Mouse (Mus musculus) kidney, postnatal 0 days (tissue): ENCODE measurements around the gene Ube2o. TPM values are rescaled to one million over a fixed set of nuclear protein-coding genes. Genes with fewer than 3 reads are reported as not detected.
A peak's percentile ranks its signal among the peaks of the same experiment; 100 is the strongest.
"Not testable (repeated sequence)": the region's sequence is repeated elsewhere in the genome, so short reads cannot be mapped to it uniquely, and the experiment has no call there.

ENCODE experiments used
- ATAC-seq: fragments of 200-750 bp; cut with Nextera tagmentation; replicated peaks from 2 replicates; pipeline ENCODE4 v1.8.0; 2017; ENCODE audit warnings: low read depth, moderate number of reproducible peaks, moderate TSS enrichment, moderate library complexity; ENCODE audit not compliant: low FRiP score
- DNase-seq: peaks from one replicate; pipeline ENCODE4 v3.0.0-alpha.2; 2016; ENCODE audit warnings: low spot score
- H3K27ac ChIP-seq: fragments of 300-500 bp; sonication (generic); 2 replicates; pipeline ENCODE4 v1.5.1; 2014; ENCODE audit warnings: mild to moderate bottlenecking
- H3K27me3 ChIP-seq: fragments of 300-500 bp; sonication (generic); 2 replicates; pipeline ENCODE4 v1.6.1; 2014; ENCODE audit warnings: low read length, mixed read lengths; ENCODE audit not compliant: insufficient read depth
- H3K36me3 ChIP-seq: fragments of 300-500 bp; sonication (generic); 2 replicates; pipeline ENCODE4 v1.6.1; 2014; ENCODE audit warnings: low read length, mixed read lengths; ENCODE audit not compliant: insufficient read depth
- H3K4me1 ChIP-seq: fragments of 300-500 bp; sonication (generic); replicated peaks from 2 replicates; pipeline ENCODE4 v1.6.1; 2014; ENCODE audit warnings: antibody characterized with exemption, low read length, mixed read lengths; ENCODE audit not compliant: insufficient read depth
- H3K4me2 ChIP-seq: fragments of 300-500 bp; sonication (generic); 2 replicates; pipeline ENCODE4 v1.6.1; 2014; ENCODE audit warnings: mild to moderate bottlenecking, low read length, moderate library complexity, mixed read lengths
- H3K4me3 ChIP-seq: fragments of 300-500 bp; sonication (generic); replicated peaks from 2 replicates; pipeline ENCODE4 v1.5.1; 2014; ENCODE audit warnings: low read depth, low read length
- H3K9ac ChIP-seq: fragments of 300-500 bp; sonication (generic); 2 replicates; pipeline ENCODE4 v1.6.1; 2014; ENCODE audit warnings: low read depth, low read length
- H3K9me3 ChIP-seq: fragments of 300-500 bp; sonication (generic); replicated peaks from 2 replicates; pipeline ENCODE4 v1.6.1; 2016; ENCODE audit warnings: low read length, inconsistent platforms, mixed read lengths
- CTCF ChIP-seq: IDR thresholded peaks from 2 replicates; pipeline ENCODE4 v1.5.1; 2016; ENCODE audit warnings: antibody characterized with exemption, low read depth, mild to moderate bottlenecking, moderate library complexity
- WGBS: fragments of 180-500 bp; shearing (Covaris S2); extraction: QIAGEN DNeasy Blood & Tissue Kit; methylation state at CpG from one replicate; pipeline ENCODE4 v1.1.7; 2014; 5-methylcytosine and 5-hydroxymethylcytosine counted together
- polyA plus RNA-seq: library from polyadenylated mRNA; unstranded; fragments of >200 nt; fragmentation: Nextera tagmentation; extraction: Ambion mirVana; gene quantifications from 2 replicates; pipeline ENCODE4 v1.2.1, GENCODE M21; 2015

Gene Ube2o
- polyA plus RNA-seq, 1 experiment from 2014 or later = 8.9 TPM

DNA sequence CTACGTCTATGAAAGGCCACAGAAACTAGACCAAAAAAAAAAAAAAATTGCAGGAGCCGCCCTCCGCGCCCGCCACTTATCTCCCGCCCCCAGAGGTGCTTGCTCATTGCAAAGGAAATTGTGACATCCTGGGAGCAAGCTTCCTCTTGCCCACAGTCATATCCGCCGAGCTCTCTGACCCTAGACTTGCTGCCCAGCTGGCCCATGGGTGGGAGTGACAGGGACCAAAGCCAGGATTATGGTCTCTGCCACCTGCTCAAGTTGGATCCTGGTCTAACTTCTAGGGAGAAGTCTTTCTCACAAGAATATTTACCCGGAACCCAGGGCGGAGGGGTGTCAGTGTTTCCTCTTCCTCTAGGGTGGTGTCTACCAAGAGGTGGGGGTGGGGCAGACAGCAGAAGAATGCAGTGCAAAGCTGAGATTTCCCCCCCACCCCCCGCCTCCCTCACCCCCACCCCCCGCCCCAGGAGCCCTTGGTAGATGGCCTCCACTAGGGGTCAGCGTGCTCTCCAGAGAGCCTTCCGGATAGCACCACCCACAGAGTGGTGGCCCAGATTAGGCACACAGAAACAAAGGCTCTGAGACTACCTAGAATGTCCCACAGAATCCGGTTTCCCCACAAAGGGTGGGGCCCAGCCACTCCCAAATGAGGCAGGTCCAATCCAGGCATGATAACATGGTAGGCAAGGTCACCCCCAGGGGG, 34.6 kb upstream of the Ube2o start:
- Histone ChIP-seq H3K4me1 (peaks cover 30% of the 10 kb centered on the region), H3K9ac (no peak overlapping the region), H3K27me3 (no peaks in the 10 kb centered on the region), H3K27ac (peak overlapping the region; percentile 66), H3K4me2 (0 out of 2 replicates have a peak overlapping the region, but pooled peaks have one; percentile 16), H3K9me3 (no peaks in the 10 kb centered on the region), H3K4me3 (no peak overlapping the region), H3K36me3 (no peaks in the 10 kb centered on the region)
- DNase-seq = peak; percentile 69
- WGBS = 35% methylated on average over 15 of the region's 15 CpGs
- peak; percentile 54; the same call in 1 of the 2 replicates for TF ChIP-seq CTCF
- peak; percentile 51 for ATAC-seq

DNA sequence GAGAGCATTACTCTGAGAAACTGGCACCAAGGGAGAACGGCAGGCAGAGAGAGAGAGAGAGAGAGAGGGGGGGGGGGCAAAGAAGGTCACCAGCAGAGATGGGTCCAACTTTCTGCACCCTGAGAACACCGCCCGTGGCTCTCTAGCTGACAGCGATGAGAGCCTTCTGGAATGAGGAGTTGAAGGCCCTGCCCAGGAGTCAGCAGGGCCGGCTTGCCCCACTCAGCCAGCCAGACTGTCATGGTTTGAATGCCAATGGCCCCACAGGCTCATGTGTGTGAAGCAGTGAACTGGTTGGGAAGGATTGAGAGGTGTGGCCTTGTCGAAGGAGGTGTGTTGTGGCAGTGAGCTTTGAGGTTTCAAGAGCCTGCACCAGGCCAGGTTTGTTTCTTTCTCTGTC, 32.0 kb upstream of the Ube2o start:
- WGBS = 87% methylated on average over 6 of the region's 6 CpGs

DNA sequence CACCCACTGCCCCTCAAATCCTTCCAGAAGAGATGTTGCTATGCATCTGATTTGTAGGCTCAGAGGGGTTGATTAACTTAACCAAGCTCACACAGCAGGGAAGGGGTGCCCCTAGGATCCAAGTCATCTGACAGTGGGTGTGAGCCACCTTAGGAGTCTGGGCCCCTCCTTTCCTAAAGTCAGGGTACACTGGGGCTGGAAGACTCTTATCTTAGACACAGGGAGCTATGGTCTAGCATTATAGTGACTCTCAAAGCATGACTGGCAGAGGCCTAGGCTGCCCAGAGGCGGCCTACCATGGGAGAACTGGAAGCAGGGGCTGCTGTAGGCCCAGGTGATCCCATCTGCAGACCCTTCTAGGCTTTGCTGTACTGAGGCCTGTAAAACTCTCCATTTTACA, 31.3 kb upstream of the Ube2o start:
- no peak for ATAC-seq
- Histone ChIP-seq H3K9me3 (no peaks in the 10 kb centered on the region), H3K27me3 (no peaks in the 10 kb centered on the region), H3K4me3 (no peak overlapping the region), H3K4me2 (no peak overlapping the region), H3K4me1 (peaks cover 13% of the 10 kb centered on the region), H3K36me3 (no peaks in the 10 kb centered on the region), H3K9ac (no peak overlapping the region), H3K27ac (no peak overlapping the region)
- TF ChIP-seq CTCF = no peak
- 95% methylated on average over 1 of the region's 1 CpGs for WGBS
- no peak for DNase-seq

More for the DNA sequence above, 32.0 kb upstream of the Ube2o start:
- TF ChIP-seq CTCF = no peak
- no peak overlapping the region for H3K4me2 ChIP-seq
- DNase-seq (no peak), ATAC-seq (no peak)
- no peak overlapping the region for H3K27ac ChIP-seq
- H3K27me3 ChIP-seq = no peaks in the 10 kb centered on the region
- H3K4me3 ChIP-seq = no peak overlapping the region
- H3K9ac ChIP-seq = no peak overlapping the region
- H3K4me1 ChIP-seq = peaks cover 13% of the 10 kb centered on the region
- H3K9me3 ChIP-seq = no peaks in the 10 kb centered on the region
- no peaks in the 10 kb centered on the region for H3K36me3 ChIP-seq

DNA sequence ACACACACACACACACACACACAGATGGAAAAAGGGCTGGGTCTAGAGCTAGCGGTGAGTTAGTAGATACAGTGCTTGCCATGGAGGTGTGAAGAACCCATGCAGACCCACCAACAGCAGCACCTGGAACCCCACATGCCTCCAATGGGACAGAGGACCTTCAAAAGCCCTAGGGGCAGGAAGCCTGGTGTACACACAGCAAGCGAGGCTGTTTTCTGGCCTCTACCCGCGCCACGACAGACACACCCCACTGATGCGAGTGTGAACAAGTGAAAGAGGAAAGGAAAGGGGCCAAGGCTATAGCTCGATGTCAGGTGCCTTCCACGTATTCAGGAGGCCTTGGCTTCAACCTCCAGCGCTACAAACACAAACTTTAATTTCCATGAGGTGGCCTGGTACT, 30.6 kb upstream of the Ube2o start:
- no peaks in the 10 kb centered on the region for H3K9me3 ChIP-seq
- 89% methylated on average over 9 of the region's 9 CpGs for WGBS
- no peaks in the 10 kb centered on the region for H3K27me3 ChIP-seq
- DNase-seq = no peak
- H3K4me2 ChIP-seq = no peak overlapping the region
- no peak overlapping the region for H3K4me3 ChIP-seq
- no peak for TF ChIP-seq CTCF
- no peak for ATAC-seq
- H3K36me3 ChIP-seq = peaks cover 3% of the 10 kb centered on the region; the same call in 1 of the 2 replicates
- H3K4me1 ChIP-seq = peaks cover 10% of the 10 kb centered on the region
- H3K9ac ChIP-seq = no peak overlapping the region
- no peak overlapping the region for H3K27ac ChIP-seq

DNA sequence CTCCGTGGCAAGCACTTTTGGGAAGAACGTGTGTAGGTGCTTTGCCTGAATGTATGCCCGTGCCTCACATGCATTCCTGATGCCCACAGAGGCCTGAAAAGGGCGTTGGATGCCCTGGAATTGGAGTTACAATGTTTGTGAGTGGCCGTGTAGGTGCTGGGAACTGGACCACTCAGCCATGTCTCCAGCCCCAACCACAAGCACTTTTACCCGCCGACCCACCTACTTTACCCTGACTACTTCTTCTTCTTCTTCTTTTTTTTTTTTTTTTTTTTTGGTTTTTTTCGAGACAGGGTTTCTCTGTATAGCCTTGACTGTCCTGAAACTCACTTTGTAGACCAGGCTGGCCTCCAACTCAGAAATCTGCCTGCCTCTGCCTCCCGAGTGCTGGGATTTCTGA, 29.9 kb upstream of the Ube2o start:
- DNase-seq, ATAC-seq, H3K27me3 ChIP-seq, H3K9me3 ChIP-seq, H3K4me2 ChIP-seq, H3K27ac ChIP-seq, H3K36me3 ChIP-seq, H3K4me1 ChIP-seq, H3K9ac ChIP-seq, H3K4me3 ChIP-seq: not testable (repeated sequence)
- 68% methylated on average over 9 of the region's 9 CpGs for WGBS

DNA sequence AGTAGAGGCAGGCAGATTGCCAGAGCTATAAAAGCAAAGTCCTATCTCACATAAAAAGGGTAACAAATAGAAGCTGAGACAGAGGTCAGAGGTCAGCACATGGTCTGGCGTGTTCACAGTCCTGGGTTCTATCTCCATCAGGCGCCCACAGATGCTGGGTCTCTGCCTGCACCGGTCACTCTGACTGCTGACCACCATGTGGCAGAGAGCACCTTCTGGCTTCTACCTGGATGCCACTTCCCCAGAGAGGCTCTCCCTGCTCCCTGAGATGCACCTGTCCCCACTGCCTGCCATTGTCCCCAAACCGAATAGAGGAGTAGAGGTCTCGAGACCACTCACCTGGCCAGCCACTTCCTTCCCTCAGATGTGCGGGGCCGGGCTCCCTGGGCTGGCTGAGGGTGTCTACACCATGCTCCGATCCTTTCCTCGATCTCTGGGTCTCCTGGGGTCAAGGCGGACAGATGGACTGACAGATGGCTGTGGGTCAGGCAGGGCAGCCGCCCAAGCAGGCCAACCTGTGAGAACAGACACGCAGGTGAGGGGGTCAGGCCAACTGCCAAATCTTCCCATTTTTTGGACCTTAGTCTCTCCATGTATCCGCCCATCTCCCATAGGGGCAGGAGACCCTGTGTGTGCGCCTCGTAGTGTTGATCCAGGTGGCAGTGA, 28.9 kb upstream of the Ube2o start:
- no peak overlapping the region for H3K4me3 ChIP-seq
- peaks cover 9% of the 10 kb centered on the region; the same call in 1 of the 2 replicates for H3K36me3 ChIP-seq
- H3K4me1 ChIP-seq = no peaks in the 10 kb centered on the region
- H3K4me2 ChIP-seq = no peak overlapping the region
- no peak for ATAC-seq
- TF ChIP-seq CTCF = no peak
- 82% methylated on average over 15 of the region's 15 CpGs for WGBS
- H3K9ac ChIP-seq = no peak overlapping the region
- H3K27ac ChIP-seq = no peak overlapping the region
- DNase-seq = no peak
- no peaks in the 10 kb centered on the region for H3K9me3 ChIP-seq
- no peaks in the 10 kb centered on the region for H3K27me3 ChIP-seq
